Mouse (Mus musculus) megakaryocyte-erythroid progenitor cell, adult 5-6 weeks (primary cell): Measurements from ENCODE around the gene Slc39a3. TPM values are rescaled to one million over a fixed set of nuclear protein-coding genes. Genes with fewer than 3 reads are reported as not detected.
A peak's percentile ranks its signal among the peaks of the same experiment; 100 is the strongest.
"Not testable (repeated sequence)": the region's sequence is repeated elsewhere in the genome, so short reads cannot be mapped to it uniquely, and the experiment has no call there.

Source experiments
- ATAC-seq: replicated peaks from 2 replicates; pipeline ENCODE4 v1.8.0; 2016; ENCODE audit warnings: mild to moderate bottlenecking, inconsistent platforms; ENCODE audit not compliant: severe bottlenecking, poor library complexity, low FRiP score, low TSS enrichment
- total RNA-seq, 2 experiments: library from RNA; stranded (forward) in 1 of 2; stranded (reverse) in 1 of 2; fragments of 200-1000, 215-1000 nt in 1 of 2; fragments of >200 nt in 1 of 2; fragmentation: Nextera tagmentation in 1 of 2; gene quantifications; 2 replicates each; pipeline ENCODE4 v1.2.3; 2014 to 2017

The Slc39a3 gene
- total RNA-seq, 2 experiments from 2014 or later: 7.0 to 7.2 TPM

DNA sequence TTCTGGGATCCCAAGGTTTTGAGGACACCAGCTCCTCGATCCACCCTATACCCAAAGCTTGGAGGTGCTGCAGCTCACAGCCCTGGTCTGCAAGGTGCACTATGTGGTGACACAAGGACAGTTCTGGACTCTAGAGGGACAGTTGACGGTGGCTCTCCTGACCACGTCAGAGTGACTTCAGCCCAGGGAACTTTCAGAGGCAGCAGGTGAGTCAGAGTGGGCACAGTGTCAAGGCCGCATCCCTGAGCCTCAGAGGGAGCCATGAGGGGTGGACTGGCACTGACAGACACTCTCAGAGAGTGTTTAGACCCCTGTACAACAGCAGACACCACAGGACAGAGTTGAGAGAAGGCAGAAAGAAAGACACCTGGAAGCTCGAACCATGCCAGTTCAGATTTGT lies 15.4 kb upstream of the Slc39a3 start:
- ATAC-seq: no peak

DNA sequence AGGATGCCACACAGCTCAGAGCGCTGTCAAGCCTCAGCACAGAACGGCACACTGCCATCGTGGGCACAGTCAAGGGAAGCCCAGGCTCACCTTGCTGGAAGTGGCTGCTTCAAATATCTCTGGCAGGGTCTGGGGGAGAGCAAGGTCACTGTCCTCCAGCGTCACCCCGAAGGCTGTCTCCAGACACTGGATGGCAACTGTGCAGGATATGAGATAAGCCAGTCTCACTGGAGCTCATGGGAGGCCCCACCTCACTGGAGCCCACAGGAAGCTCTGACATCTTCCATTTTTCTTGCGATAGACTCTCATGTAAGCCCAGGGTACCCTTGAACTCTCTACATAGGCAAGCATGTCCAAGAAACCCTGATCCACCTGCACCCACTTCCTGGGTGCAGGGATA lies 13.9 kb upstream of the Slc39a3 start:
- peak; percentile 72 for ATAC-seq

DNA sequence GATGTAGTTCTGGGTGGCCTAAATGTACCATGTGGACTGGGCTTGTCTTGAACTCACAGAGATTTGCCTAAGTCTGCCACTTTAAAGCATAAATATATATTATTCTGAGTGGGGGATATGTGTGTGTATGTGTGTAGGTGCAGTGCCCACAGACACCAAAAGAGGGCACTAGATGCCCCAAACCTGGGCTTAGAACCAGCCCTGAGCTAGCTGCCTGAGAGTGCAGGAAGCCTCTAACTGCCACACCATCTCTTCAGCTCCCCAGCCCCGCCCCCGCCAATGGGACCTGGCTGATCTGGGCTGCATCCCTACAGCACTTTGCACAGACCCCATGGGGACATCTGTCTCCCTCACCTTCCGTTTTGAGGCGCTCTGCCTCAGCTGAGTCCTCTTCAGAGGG lies 13.4 kb upstream of the Slc39a3 start:
- peak; percentile 32 for ATAC-seq

DNA sequence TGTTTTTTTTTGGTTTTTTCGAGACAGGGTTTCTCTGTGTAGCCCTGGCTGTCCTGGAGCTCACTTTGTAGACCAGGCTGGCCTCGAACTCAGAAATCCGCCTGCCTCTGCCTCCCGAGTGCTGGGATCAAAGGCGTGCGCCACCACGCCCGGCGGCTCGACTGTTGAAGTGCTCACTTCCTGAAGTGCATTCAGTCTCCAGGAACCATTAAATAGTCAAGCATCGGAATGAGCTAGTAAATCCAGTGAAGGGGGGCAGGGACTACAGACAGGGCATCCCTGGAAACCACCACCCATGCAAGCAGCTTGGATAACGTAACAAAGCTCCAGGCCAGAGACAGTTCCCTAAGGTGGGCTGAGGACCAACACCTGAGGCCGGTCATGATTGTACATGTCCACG lies 8.0 kb upstream of the Slc39a3 start:
- not testable (repeated sequence) for ATAC-seq

DNA sequence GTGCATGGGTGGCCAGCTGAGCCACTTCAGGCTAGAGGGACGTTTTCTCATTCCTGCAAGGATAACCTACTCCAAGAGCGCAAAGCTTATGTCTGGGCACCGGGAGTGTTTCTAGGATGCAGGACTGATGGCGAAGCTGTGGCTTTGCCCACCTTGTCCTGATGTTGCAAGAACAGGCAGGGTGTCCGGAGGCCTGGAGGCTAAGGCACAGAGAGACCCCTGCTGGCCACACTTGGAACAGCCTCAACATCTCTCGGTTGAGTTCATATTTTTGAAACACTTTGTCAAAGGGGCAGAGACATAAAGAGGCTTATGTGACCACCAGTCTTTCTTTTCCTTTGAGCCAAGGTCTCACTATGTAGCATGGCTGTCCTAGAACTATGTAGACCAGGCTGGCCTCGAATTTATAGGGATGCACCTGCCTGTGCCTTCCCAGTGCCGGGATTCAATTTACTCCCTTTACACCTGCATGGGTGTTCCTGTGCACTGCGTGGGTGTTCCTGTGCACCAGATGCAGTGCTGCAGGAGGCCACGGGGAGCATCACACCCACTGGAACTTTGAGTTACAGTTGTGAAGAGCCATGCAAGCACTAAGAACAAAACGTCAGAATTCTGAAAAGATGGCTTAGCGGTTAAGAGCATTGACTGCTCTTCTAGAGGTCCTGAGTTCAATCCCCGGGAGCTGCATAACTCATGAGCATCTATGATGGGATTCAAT lies 4.4 kb upstream of the Slc39a3 start:
- ATAC-seq: peak; percentile 58; the same call in 1 of the 2 replicates

DNA sequence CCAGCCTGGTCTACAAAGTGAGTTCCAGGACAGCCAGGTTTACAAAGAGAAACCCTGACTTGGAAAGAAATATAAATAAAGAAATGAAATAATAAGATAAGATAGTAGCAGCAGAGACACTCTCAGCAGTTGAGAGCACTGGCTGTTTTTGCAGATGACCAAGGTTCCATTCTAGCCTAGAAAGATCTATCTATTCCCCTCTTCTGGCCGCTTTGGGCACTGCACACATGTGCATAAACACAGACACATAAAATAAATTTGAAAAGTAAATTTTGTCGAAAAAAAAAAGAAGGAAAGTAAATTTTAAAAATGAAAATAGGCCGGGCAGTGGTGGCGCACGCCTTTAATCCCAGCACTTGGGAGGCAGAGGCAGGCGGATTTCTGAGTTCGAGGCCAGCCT lies 975 bp downstream of the Slc39a3 start:
- ATAC-seq: no peak

DNA sequence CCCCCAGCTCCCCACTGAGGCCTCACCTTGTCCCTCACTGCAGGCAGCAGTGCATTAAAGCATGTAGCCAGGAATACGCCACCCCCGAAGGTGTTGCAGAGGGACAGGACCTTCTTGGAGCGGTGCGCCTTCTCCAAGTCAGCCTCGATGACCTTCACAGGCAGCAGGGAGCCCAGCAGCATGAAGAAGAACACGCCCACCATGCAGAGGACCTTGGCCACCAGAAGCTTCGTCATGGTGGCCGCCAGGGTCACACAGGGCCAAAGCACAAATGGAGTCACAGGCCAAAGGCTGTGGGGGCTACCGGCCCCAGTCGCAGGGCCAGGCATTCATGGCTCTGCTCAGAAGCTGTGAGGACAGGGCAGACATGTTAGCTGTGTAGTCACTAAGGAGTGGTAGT lies 3.6 kb downstream of the Slc39a3 start:
- no peak for ATAC-seq

DNA sequence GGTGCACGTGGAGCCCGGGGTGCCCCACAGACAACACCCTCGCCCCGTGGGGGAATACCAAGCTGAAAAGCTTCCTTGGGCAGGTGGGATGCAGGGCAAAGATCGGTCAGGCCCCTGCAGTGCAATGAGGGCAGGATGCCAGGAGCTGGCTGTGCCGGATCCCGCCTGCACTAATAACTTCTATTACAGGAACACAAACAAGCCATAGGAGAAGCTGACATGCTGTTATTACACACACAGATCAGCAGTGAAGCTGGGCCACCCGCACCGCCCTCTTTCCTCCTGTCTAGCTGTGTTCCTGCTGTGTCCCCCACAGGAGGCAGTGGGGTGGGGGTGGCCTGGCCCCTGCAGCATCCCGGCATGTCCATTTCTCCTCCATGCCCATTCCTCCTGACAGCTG lies 8.2 kb downstream of the Slc39a3 start:
- ATAC-seq: no peak

DNA sequence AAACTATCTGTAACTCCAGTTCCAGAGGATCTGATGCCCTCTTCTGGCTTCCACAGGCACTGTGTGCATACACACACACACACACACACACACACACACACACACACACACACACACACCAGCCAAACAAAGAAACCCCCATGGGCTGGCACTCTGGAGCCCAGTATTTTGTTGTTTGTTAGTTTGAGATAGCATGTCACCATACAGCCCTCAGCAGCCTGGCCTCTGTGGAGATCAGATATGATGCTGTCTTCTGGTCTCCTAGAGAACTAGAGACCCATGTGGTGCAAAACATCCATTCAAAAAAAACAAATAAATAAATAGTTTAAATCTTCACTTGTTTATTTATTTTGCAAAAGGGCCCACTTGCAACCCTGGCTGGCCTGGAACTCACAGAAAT lies 9.0 kb downstream of the Slc39a3 start:
- ATAC-seq: no peak

DNA sequence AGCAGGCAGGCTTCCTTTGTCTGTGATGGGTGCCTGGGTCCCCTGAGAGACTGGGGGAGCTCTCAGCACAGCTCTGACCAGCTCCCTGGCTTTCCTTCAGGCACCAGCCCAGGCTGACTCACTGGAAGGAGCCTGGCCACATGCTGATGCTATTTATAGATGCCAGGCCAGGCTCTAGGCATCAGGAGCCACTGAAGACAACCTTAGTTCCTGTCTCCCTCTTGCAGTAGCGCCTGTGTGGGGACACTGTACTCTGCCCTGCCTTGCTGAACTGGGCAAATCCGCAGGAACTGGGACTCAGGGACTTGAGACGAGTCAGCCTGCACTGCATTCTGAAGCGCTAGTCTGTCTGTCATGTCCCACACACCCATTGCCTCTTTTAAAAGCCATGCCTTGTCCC lies 9.9 kb downstream of the Slc39a3 start:
- ATAC-seq: no peak

DNA sequence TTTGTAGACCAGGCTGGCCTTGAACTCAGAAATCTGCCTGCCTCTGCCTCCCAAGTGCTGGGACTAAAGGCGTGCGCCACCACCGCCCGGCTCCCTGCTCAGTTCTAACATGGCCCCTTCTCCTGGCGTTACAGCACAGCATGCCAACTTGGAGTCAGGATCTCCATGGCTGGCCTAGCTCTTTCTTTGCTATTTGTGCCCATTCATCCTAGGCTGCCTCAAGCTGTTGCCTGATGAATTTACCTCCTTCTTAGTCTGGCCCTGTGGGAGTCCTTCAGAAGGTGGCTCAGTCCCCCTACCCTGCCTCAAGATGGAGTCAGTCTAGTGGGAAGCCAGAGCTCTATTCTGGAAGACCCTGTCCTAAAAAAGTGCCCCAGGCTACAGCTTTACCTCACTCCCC lies 10.4 kb downstream of the Slc39a3 start:
- ATAC-seq: no peak

DNA sequence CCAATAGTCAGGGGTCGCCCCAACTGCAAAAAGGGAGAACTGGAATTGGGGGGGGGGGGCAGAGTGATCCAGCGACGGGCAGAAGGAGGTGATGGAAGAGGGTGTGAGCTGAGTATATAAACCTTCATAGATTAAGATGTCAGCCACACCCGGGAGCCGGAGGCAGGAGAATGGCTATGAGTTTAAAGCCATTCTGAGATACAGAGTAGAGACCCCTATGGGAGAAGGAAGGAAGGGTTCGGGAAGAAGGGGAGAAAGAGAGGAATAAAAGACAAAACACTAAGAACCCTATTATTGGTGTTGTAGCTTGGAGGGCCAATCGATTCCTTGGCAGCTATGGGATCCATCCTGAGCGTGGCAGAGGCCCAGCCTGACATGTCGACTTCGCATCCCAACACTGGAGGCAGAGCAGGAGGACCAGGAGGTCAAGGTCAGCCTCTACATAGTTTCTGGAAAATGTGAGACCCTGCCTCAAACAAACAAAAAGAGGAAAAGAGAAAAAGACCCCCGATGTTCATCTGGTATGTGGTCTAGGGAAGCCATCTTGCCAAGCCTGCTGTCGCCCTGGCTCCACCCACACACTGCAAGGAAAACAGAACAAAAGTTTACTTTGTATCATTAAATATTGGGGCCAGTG lies 11.5 kb downstream of the Slc39a3 start, which contains the start of gene Diras1:
Gene Diras1, minus strand, starts transcription at position 24 of the 637 bp plus-strand sequence.
- no peak for ATAC-seq

DNA sequence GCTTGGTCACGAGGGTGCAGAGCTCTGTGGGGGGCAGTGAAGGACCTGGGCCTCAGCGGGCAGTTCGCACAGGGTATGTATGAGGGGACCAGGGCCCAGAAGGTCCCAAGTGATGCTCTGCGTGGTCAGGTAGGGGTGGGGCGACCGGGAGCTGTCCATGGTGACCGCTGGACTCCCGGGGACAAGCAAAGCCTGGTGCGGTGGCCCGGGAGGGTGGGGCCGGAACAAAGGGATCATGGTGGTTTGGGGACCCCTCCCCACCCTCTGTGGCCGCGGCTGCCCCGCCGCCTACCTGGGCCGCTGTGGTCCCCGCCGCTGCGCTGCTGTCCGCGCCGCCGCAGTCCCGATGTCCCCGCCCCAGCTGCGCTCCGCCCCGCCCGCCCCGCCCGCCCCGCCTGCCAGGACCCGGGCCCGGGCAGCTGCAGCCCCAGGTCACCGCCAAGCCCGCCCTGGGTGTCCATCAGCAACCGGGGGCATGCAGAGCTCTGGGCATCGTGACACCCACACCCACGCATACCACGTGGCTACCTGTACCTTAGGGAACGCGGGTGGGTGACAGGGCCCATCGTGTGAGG lies 12.1 kb downstream of the Slc39a3 start:
- ATAC-seq: no peak

DNA sequence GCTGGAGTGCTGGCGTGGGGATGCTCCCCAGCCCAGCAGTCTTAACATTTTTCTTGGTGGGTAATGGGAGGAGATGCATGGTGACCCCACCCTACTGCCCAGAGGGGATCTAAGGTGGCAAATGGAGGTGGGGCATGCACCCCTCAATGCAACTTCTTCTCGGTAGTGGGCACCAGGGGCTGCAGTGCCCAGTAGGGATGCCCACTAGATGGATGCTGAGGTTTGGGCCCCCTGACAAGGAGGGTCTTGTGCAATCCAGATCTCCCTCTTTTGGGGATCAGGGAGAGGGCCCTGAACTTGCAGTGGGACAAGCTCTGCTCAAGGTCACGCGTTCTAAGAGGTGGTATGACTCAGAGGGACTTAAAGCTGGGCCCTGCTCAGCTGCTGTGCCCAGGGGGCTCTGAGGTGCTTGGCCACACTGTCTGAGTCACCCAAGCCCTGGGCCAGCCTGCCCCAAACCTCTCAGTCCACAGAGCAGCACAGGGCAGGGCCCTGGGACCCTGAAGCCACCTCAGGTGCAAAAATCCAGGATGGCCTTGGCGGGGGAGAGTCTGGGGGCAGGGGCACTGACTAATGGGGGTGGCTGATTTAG lies 12.8 kb downstream of the Slc39a3 start:
- ATAC-seq: no peak

DNA sequence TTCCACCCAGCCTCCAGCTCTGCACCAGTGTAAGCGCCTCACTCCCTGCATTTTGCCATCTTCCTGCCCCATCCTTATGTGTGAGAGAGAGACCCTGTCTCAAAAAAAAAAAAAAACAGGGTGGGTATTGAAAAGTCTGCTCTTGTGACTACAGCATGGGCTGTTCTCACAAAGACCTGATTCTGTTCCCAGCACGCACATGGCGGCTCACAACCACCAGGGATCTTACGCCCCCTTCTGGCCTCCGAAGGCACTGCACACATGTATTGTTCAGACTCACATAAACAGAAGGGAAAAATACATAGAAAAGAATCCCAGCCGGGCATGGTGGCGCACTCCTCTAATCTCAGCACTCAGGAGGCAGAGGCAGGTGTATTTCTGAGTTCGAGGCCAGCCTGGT lies 14.5 kb downstream of the Slc39a3 start:
- ATAC-seq: no peak

DNA sequence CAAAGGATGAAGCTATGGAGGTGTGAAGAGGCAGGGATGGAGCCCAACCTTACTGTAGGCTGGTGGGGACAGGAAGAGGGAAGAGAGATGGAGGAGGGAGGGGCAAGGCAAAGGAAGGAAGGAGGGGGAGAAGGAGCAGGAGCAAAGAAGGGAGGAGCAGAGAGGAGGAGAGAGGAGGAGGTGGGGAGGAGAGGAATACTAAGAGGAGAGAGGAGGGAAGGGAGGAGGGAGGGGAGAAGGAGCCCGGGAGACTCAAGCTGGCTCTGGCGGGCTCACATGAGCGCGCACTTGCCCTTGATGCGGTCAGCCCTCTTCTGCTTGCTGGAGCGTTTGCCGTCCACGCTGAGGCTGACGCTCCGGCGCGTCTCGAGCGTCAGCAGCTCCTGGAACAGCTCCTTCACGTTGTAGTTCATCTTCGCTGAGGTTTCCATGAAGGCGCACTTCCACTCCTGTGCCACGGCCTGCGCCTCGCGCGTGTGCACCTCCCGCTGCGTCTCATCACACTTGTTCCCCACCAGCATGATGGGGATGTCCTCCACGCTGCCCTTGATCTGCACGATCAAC lies 15.6 kb downstream of the Slc39a3 start:
- no peak for ATAC-seq

DNA sequence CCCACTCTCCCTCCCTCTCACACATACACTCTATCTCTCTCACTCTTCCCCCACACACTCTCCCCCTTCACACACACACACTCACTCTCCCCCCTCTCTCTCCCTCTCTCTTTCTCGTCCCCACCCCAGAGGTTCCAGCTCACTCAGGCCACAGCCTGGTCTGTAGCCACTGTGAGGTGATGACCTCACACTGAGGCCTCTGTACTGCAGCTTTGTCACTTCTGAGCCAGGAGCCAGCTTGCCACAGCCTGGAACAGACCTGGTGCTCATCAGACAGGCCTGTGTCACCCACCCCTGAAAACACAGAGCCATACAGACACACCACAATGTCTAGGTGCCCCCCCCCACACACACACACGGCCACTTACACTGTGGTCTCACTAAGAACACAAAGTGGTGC lies 17.0 kb downstream of the Slc39a3 start:
- ATAC-seq: no peak

DNA sequence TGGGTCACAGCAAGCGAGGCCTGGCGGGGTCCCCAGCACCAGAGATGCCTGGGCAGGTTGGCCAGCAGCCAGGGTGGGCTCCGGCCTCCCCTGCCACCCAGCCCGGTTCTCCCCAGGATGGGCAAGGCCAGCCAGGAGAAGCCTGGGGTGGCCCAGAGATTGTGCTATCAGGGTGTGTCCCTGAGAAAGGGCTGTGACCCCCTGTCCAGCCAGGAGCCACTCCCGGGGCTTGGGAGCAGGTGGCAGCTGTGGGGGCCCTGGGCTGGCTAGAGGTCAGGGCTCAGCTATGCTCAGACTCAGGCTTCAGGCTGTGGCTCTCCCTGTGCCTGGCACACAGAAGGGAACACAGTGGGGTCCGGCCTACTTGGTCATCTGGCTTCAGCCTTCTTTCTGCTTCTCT lies 17.5 kb downstream of the Slc39a3 start:
- ATAC-seq: no peak

DNA sequence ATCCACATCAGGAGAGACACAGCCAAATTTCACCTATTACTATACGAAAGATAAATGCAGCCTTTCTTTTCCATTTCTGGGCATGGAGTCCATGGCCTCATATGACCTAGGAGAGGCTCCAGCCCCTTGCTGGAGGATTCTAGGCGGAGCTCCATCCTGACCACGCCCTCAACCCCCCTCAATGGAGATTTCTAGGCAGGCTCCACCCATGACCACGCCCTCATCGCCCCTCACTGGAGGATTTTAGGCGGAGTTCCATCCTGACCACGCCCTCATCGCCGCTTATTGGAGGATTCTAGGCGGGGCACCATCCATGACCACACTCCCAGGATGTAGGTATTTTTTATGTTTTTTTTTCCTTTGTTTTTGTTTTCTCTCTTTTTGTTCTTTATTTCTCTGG lies 18.9 kb downstream of the Slc39a3 start:
- peak; percentile 19; the same call in 1 of the 2 replicates for ATAC-seq

DNA sequence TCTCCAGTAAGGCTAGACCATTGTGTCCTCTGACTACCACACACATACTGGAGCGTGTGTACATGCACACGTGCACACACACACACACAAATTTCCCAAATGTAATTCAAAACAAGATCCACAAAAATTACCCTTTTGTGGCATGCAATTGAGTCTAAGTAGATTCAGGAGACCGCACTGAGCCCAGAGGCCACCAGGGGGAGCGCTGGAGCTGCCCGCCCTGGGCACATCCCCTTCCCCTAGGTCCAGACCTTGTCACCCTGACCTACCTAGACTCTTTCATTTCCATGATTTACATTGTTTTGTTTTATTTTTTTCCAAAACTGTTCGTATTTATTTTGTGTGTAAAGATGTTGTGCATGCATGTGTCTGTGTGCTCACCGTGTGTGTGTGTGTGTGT lies 20.6 kb downstream of the Slc39a3 start:
- no peak for ATAC-seq
